Mouse (Mus musculus): Measurements from ENCODE around the gene 1700016D06Rik.

GRCm38 (mm10) chr8:11749472-11749871, 48.6 kb upstream of the 1700016D06Rik start:
- TF ChIP-seq CTCF (IDR thresholded peaks at IDR 0.05; ENCODE audit: control insufficient read depth, insufficient read depth, insufficient replicate concordance, low read depth, low read length) (no peak), POLR2A (IDR thresholded peaks at IDR 0.05; ENCODE audit: control insufficient read depth, low read depth, low read length) (no peak)
